Mouse (Mus musculus) myocyte (in vitro differentiated cells): ENCODE measurements at regions not wholly inside any gene's neighbourhood (a gene's known extent, or its start where the extent isn't known, plus 50 kb on each side); places are given as distances from the start of the nearest gene placed in this dataset.

Experiments
- H3K27me3 ChIP-seq: one replicate; pipeline ENCODE4 v1.6.1; 2011; ENCODE audit not compliant: control insufficient read depth, insufficient read depth, insufficient read length
- H3K36me3 ChIP-seq: one replicate; pipeline ENCODE4 v1.6.1; 2011; ENCODE audit not compliant: control insufficient read depth, insufficient read depth
- H3K4me2 ChIP-seq: one replicate; pipeline ENCODE4 v1.6.1; 2011; ENCODE audit warnings: low read depth, control low read depth
- H3K4me3 ChIP-seq: one replicate; pipeline ENCODE4 v1.5.1; 2011; ENCODE audit warnings: mild to moderate bottlenecking, control low read depth, moderate library complexity
- H3K79me2 ChIP-seq: one replicate; pipeline ENCODE4 v1.6.1; 2011; ENCODE audit not compliant: control insufficient read depth, insufficient read depth
- H3ac ChIP-seq: one replicate; pipeline ENCODE4 v1.6.1; 2011; ENCODE audit not compliant: control insufficient read depth, insufficient read length
- CEBPB ChIP-seq: IDR thresholded peaks from 2 replicates; pipeline ENCODE4 v1.6.1; 2011; ENCODE audit warnings: mild to moderate bottlenecking, moderate library complexity; ENCODE audit not compliant: poor library complexity, insufficient read depth, severe bottlenecking
- E2F4 ChIP-seq: IDR thresholded peaks from one replicate; pipeline ENCODE4 v1.6.1; 2011; ENCODE audit warnings: mild to moderate bottlenecking, control low read depth, moderate library complexity; ENCODE audit not compliant: insufficient read depth
- MAX ChIP-seq: IDR thresholded peaks from one replicate; pipeline ENCODE4 v1.6.1; 2011; ENCODE audit warnings: low read depth, mild to moderate bottlenecking, control low read depth
- MYOD1 ChIP-seq, 3 experiments: IDR thresholded peaks; one replicate each; pipeline ENCODE4 v1.6.1; 2011; ENCODE audit warnings: control low read depth in 2 of 3, low read depth in 2 of 3, mild to moderate bottlenecking in 2 of 3, moderate library complexity in 1 of 3; ENCODE audit not compliant: insufficient read length in 2 of 3, control insufficient read depth in 1 of 3
- MYOG ChIP-seq, 3 experiments: IDR thresholded peaks; one replicate each; pipeline ENCODE4 v1.6.1; 2011; ENCODE audit warnings: control low read depth in 2 of 3, low read depth in 2 of 3, mild to moderate bottlenecking in 2 of 3; ENCODE audit not compliant: insufficient read length in 2 of 3, control insufficient read depth in 1 of 3, insufficient read depth in 1 of 3
- POLR2A ChIP-seq: IDR thresholded peaks from one replicate; pipeline ENCODE4 v1.6.1; 2011; ENCODE audit warnings: low read depth, mild to moderate bottlenecking, control low read depth, moderate library complexity; ENCODE audit not compliant: insufficient read length
- POLR2AphosphoS2 ChIP-seq: IDR thresholded peaks from one replicate; pipeline ENCODE4 v1.6.1; 2011; ENCODE audit warnings: low read depth, control low read depth; ENCODE audit not compliant: insufficient read length
- REST ChIP-seq: IDR thresholded peaks from one replicate; pipeline ENCODE4 v1.6.1; 2011; ENCODE audit warnings: mild to moderate bottlenecking, control low read depth, moderate library complexity; ENCODE audit not compliant: insufficient read depth, insufficient read length
- SRF ChIP-seq: IDR thresholded peaks from one replicate; pipeline ENCODE4 v1.6.1; 2011; ENCODE audit warnings: low read depth; ENCODE audit not compliant: control insufficient read depth, insufficient read length
- TCF12 ChIP-seq: IDR thresholded peaks from one replicate; pipeline ENCODE4 v1.6.1; 2011; ENCODE audit warnings: mild to moderate bottlenecking, control low read depth; ENCODE audit not compliant: poor library complexity, insufficient read depth, severe bottlenecking
- TCF3 ChIP-seq: IDR thresholded peaks from one replicate; pipeline ENCODE4 v1.6.1; 2011; ENCODE audit warnings: low read depth, control low read depth; ENCODE audit not compliant: insufficient read length
- USF1 ChIP-seq: IDR thresholded peaks from one replicate; pipeline ENCODE4 v1.6.1; 2011; ENCODE audit warnings: low read depth, mild to moderate bottlenecking, control low read depth, moderate library complexity

DNA sequence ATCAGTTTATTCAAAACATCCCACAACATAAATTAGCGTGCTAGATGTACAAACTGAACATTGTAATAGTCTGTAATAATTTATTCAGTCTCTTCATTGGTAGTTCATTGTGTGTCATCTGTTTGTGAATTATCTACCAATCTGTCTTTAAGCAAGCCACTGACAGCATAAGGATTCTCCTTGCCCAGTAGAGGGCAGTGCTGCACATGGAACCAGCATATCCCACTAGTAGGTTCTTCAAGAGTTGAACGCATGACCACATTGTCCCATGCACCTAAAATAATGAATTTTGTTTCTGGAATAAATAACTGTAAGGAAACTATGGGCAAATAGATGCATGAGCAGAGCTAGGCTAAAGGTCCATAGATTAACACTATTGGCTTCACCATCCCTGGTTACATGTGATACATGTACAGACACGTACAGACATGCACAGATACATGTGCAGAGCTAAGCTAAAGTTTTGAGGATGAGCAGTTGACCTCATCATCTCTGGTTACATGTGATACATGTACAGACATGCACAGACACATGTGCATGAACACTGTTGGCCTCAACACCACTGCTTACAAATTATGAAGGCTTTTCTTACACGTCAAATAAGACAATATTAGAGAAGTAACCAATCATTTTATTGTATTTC lies 143.0 kb upstream of the Ctnnd2 start:
- no peak overlapping the region for H3ac ChIP-seq
- no peaks in the 10 kb centered on the region for H3K27me3 ChIP-seq
- H3K4me2 ChIP-seq, result no peak overlapping the region
- no peak overlapping the region for H3K4me3 ChIP-seq
- no peaks in the 10 kb centered on the region for H3K36me3 ChIP-seq
- H3K79me2 ChIP-seq, result no peaks in the 10 kb centered on the region
- TF ChIP-seq POLR2AphosphoS2, result no peak

GRCm38 (mm10) chr15:30035367-30035766 lies 137.0 kb upstream of the Ctnnd2 start:
- no peaks in the 10 kb centered on the region for H3K36me3 ChIP-seq
- H3K27me3 ChIP-seq, result no peaks in the 10 kb centered on the region
- no peak for TF ChIP-seq TCF12
- TF ChIP-seq MYOD1 (IDR thresholded peaks at IDR 0.05; ENCODE audit: control insufficient read depth in 1 of 3, insufficient read length in 2 of 3, low read depth in 2 of 3), result no peak
- TF ChIP-seq E2F4, result no peak
- no peak for TF ChIP-seq REST
- no peak for TF ChIP-seq TCF3
- TF ChIP-seq MYOG (IDR thresholded peaks at IDR 0.05; ENCODE audit: control insufficient read depth in 1 of 3, insufficient read depth in 1 of 3, insufficient read length in 2 of 3, low read depth in 2 of 3), result no peak
- TF ChIP-seq SRF, result no peak
- no peak for TF ChIP-seq POLR2AphosphoS2
- TF ChIP-seq POLR2A, result no peak
- TF ChIP-seq USF1, result no peak
- TF ChIP-seq MAX, result no peak
- TF ChIP-seq CEBPB, result no peak
- H3K79me2 ChIP-seq, result no peaks in the 10 kb centered on the region
- H3ac ChIP-seq, result no peak overlapping the region
- H3K4me2 ChIP-seq, result no peak overlapping the region
- no peak overlapping the region for H3K4me3 ChIP-seq

DNA sequence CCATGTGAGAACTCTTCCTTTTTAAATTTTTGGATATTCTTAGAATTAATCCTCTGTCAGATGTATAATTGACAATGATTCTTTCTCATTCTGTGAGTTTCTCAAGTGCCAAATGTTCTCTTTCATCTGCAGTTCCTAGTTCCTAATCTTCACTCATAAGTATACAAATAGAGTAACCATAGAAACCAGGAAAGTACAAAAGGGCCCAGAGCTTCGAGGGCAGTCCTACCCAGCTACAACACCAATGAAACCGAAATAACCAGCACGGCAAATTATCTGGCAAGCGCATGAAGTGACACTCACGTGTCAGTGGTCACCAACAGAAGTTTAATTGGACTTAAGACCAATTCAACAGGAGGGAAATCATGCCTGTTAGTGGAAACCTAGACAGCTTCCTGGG lies 121.5 kb upstream of the Ctnnd2 start:
- TF ChIP-seq E2F4, result no peak
- no peak for TF ChIP-seq CEBPB
- TF ChIP-seq MYOD1 (IDR thresholded peaks at IDR 0.05; ENCODE audit: control insufficient read depth in 1 of 3, insufficient read length in 2 of 3, low read depth in 2 of 3), result no peak
- no peak for TF ChIP-seq POLR2AphosphoS2
- no peak for TF ChIP-seq SRF
- no peak for TF ChIP-seq POLR2A
- no peak for TF ChIP-seq TCF12
- TF ChIP-seq MYOG (IDR thresholded peaks at IDR 0.05; ENCODE audit: control insufficient read depth in 1 of 3, insufficient read depth in 1 of 3, insufficient read length in 2 of 3, low read depth in 2 of 3), result no peak
- TF ChIP-seq USF1, result no peak
- no peak for TF ChIP-seq TCF3
- no peak for TF ChIP-seq REST
- no peak for TF ChIP-seq MAX
- Histone ChIP-seq H3K36me3 (no peaks in the 10 kb centered on the region), H3K27me3 (no peaks in the 10 kb centered on the region), H3ac (no peak overlapping the region), H3K4me2 (no peak overlapping the region), H3K4me3 (no peak overlapping the region), H3K79me2 (no peaks in the 10 kb centered on the region)

DNA sequence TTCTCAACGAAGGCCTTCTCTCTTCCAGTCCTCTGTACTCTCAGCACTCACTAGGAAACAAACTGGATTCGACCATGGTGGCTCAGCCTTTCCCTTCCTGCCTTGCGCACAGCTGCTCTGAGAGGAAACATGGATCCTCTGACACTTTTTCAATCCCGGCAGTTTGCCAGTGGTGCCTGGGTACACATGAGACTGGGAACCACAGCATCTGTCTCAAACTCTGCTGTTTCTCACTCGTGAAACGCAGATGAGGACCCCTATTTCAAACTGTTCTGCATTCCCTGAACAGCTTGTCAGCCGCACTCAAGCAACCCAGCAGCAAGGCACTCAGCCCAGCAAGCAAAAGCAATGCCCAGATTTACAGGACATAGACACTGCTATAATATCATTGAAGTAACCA lies 112.6 kb upstream of the Ctnnd2 start:
- no peak overlapping the region for H3ac ChIP-seq
- H3K4me2 ChIP-seq, result no peak overlapping the region
- no peaks in the 10 kb centered on the region for H3K79me2 ChIP-seq
- H3K27me3 ChIP-seq, result no peaks in the 10 kb centered on the region
- H3K4me3 ChIP-seq, result no peak overlapping the region
- H3K36me3 ChIP-seq, result no peaks in the 10 kb centered on the region
- TF ChIP-seq MYOD1 (IDR thresholded peaks at IDR 0.05; ENCODE audit: control insufficient read depth in 1 of 3, insufficient read length in 2 of 3, low read depth in 2 of 3) (peak in 1 of 3 experiments; percentile 1), SRF (no peak)

DNA sequence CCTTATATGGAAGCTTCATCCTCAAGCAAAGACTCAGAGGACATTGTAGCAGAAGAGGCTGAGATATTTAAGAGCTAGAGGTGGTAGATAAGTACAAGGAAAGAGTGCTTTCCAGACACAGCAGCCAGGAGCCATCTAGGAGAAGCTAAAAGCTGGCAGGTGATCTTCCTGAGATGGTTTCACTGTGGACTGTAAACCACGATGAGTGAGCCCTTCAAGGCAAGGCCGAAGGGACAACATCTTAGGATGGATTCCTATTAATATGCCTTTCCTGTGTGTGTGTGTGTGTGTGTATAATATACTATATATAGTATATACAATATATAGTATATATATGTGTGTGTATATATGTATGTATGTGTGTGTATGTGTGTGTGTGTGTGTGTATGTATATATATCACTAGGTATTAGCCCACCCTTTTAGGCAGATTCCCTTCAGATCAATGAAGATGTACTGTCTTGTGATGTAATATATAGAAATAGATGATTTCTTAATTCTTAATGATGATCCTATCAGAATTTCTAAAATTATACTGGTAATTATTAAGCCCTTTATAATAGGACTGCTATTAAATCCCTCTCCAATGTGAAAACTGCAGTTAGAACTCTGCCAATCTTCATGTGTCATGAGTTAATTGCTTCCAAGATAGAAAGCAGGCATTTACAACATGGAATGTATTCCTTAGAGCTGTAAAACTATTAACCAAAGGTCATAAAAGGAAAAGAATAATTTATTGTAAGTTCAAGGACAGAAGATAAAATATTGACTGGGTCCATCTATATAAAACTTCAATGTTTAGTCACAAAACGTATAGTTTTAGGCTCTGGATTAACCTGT lies 111.7 kb upstream of the Ctnnd2 start:
- Histone ChIP-seq H3K4me3 (no peak overlapping the region), H3ac (no peak overlapping the region), H3K27me3 (no peaks in the 10 kb centered on the region), H3K79me2 (no peaks in the 10 kb centered on the region), H3K4me2 (no peak overlapping the region), H3K36me3 (no peaks in the 10 kb centered on the region)
- no peak for TF ChIP-seq TCF12
- TF ChIP-seq REST, result no peak
- no peak for TF ChIP-seq CEBPB
- TF ChIP-seq POLR2AphosphoS2, result no peak
- TF ChIP-seq TCF3, result no peak
- no peak for TF ChIP-seq POLR2A
